Mouse (Mus musculus): ENCODE measurements at regions not wholly inside any gene's neighbourhood (a gene's known extent, or its start where the extent isn't known, plus 50 kb on each side); places are given as distances from the start of the nearest gene placed in this dataset.

DNA sequence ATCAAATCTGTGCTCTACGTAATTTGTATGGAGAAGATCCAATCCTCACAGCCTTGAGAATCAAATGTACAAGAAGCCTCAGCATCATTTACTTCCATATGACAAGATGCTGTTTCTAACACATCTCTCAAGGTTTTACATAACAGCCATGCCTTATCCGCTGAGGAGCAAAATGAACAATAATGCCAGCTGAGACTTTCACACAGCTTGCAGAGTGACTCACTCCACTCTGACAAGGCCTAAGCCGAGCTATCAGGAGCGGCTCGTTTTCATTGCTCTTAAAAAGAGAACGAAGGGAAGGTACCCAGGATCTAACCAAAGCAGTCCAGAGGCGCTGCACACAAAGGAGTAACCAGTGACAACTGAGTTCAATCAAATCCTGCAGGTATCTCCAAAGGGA is 803.5 kb downstream of the Efna5 start:
- Histone ChIP-seq H3K4me1 (replicated peaks; ENCODE audit: control insufficient read depth, insufficient read depth, low read length) (peaks cover 4% of the 10 kb centered on the region; the same call in 1 of the 2 replicates), H3K4me2 (ENCODE audit: low read length) (no peak overlapping the region), H3K27ac (ENCODE audit: low read length) (no peak overlapping the region), H3K36me3 (ENCODE audit: control insufficient read depth, insufficient read depth) (no peaks in the 10 kb centered on the region), H3K9ac (replicated peaks; ENCODE audit: low read depth, low read length) (no peak overlapping the region), H3K4me3 (replicated peaks; ENCODE audit: low read length) (no peak overlapping the region), H3K9me3 (ENCODE audit: control insufficient read depth, low read length) (no peaks in the 10 kb centered on the region), H3K27me3 (replicated peaks; ENCODE audit: control insufficient read depth, insufficient read depth, low read length) (no peaks in the 10 kb centered on the region)
- peak; percentile 63 for ATAC-seq
- WGBS, result 36% methylated on average over 7 of the region's 7 CpGs

DNA sequence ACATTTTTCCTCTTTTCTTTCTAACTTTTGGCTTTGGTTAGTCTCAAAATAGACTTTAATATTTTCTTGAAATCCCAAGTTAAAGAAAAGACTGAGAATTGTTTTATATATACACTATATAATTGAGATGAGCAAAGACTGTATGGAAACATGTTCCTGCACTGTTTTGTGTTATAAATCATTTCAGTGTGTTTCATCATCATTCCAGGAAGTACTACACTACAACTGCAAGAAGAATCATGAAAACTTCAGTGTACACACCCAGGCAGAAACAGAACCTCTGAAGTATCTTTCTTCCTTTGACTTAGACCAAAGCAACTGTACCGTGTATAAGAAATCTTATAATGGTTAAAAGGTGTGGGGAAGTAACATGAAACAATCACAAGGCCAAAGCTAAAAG is 816.2 kb downstream of the Efna5 start:
- no peak overlapping the region for H3K4me3 ChIP-seq (replicated peaks; ENCODE audit: low read length)
- no peaks in the 10 kb centered on the region for H3K36me3 ChIP-seq (ENCODE audit: control insufficient read depth, insufficient read depth)
- 78% methylated on average over 1 of the region's 1 CpGs for WGBS
- H3K4me2 ChIP-seq (ENCODE audit: low read length), result no peak overlapping the region
- H3K27ac ChIP-seq (ENCODE audit: low read length), result no peak overlapping the region
- H3K4me1 ChIP-seq (replicated peaks; ENCODE audit: control insufficient read depth, insufficient read depth, low read length), result no peaks in the 10 kb centered on the region
- no peak for ATAC-seq
- H3K9me3 ChIP-seq (ENCODE audit: control insufficient read depth, low read length), result no peaks in the 10 kb centered on the region
- H3K9ac ChIP-seq (replicated peaks; ENCODE audit: low read depth, low read length), result no peak overlapping the region
- no peaks in the 10 kb centered on the region for H3K27me3 ChIP-seq (replicated peaks; ENCODE audit: control insufficient read depth, insufficient read depth, low read length)

DNA sequence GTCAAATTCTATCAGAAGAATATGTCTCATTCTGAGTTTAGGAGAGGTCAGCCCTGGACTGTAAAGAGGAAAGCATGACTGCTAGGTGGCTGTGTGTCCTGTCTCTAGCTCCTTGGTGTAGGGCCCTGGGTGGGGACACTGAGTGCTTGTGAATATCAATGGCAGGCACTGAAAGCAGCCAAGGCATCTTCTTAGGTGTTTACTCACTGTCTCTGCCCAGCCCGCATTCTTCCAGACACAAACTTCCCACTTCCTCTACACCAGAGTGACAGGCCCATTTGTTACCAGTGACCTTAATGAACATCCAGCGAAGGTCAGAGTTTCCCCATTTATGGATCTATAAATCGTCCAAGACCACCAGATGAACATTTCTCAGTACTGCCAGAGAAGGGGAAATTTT is 823.1 kb downstream of the Efna5 start:
- Histone ChIP-seq H3K9me3 (ENCODE audit: control insufficient read depth, low read length) (no peaks in the 10 kb centered on the region), H3K36me3 (ENCODE audit: control insufficient read depth, insufficient read depth) (no peaks in the 10 kb centered on the region), H3K27me3 (replicated peaks; ENCODE audit: control insufficient read depth, insufficient read depth, low read length) (no peaks in the 10 kb centered on the region), H3K4me1 (replicated peaks; ENCODE audit: control insufficient read depth, insufficient read depth, low read length) (no peaks in the 10 kb centered on the region), H3K4me3 (replicated peaks; ENCODE audit: low read length) (no peak overlapping the region), H3K9ac (replicated peaks; ENCODE audit: low read depth, low read length) (no peak overlapping the region), H3K4me2 (ENCODE audit: low read length) (no peak overlapping the region), H3K27ac (ENCODE audit: low read length) (no peak overlapping the region)
- ATAC-seq, result no peak
- WGBS, result 75% methylated on average over 3 of the region's 3 CpGs

DNA sequence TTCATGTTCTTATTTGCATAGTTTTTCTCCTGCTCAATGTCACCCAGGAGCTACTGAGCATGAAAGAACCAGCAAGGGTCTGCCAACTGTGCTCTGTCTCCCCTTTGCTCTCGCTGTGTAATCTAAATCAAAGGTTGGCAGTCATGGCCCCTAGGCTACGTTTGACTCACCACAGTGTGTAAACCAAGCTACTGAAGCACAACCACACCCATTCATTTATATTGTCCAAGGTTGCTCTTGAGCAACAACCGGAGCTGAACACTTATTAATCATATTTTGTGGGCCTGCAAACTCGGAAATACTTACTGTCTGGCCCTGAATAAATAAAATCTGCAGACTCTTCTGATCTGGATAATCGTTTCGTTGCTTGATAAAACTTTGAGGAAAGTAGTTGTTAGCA is 826.3 kb downstream of the Efna5 start:
- WGBS, result 67% methylated on average over 6 of the region's 6 CpGs

DNA sequence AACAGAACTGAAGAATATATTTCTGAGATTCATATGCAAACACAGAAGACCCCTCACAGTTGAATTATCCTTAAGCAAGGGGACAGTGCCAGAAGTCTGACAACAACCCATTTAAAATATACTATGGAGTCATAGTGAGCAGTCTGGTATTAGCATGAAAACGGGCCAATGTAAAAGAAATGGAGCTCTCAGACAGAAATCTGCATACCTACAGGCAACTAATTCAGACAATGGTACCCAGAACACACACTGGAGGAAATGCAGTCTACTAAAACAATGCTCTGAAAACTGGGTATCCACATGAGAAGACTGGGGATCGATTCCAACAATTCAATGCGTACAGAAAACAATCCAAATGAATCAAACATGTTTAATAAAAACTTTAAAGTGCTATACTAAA is 832.1 kb downstream of the Efna5 start:
- H3K4me1 ChIP-seq (replicated peaks; ENCODE audit: control insufficient read depth, insufficient read depth, low read length), result no peaks in the 10 kb centered on the region
- H3K36me3 ChIP-seq (ENCODE audit: control insufficient read depth, insufficient read depth), result no peaks in the 10 kb centered on the region
- whole genome bisulfite sequencing, result 56% methylated on average over 3 of the region's 3 CpGs
- no peak overlapping the region for H3K4me3 ChIP-seq (replicated peaks; ENCODE audit: low read length)
- no peak for ATAC-seq
- no peaks in the 10 kb centered on the region for H3K27me3 ChIP-seq (replicated peaks; ENCODE audit: control insufficient read depth, insufficient read depth, low read length)
- no peak overlapping the region for H3K27ac ChIP-seq (ENCODE audit: low read length)
- H3K9ac ChIP-seq (replicated peaks; ENCODE audit: low read depth, low read length), result no peak overlapping the region
- no peak overlapping the region for H3K4me2 ChIP-seq (ENCODE audit: low read length)
- H3K9me3 ChIP-seq (ENCODE audit: control insufficient read depth, low read length), result no peaks in the 10 kb centered on the region

More for the DNA sequence above, 826.3 kb downstream of the Efna5 start:
- Histone ChIP-seq H3K27me3 (replicated peaks; ENCODE audit: control insufficient read depth, insufficient read depth, low read length) (no peaks in the 10 kb centered on the region), H3K36me3 (ENCODE audit: control insufficient read depth, insufficient read depth) (no peaks in the 10 kb centered on the region), H3K4me1 (replicated peaks; ENCODE audit: control insufficient read depth, insufficient read depth, low read length) (no peaks in the 10 kb centered on the region), H3K27ac (ENCODE audit: low read length) (no peak overlapping the region), H3K4me2 (ENCODE audit: low read length) (no peak overlapping the region), H3K9ac (replicated peaks; ENCODE audit: low read depth, low read length) (no peak overlapping the region), H3K4me3 (replicated peaks; ENCODE audit: low read length) (no peak overlapping the region), H3K9me3 (ENCODE audit: control insufficient read depth, low read length) (no peaks in the 10 kb centered on the region)
- no peak for ATAC-seq

DNA sequence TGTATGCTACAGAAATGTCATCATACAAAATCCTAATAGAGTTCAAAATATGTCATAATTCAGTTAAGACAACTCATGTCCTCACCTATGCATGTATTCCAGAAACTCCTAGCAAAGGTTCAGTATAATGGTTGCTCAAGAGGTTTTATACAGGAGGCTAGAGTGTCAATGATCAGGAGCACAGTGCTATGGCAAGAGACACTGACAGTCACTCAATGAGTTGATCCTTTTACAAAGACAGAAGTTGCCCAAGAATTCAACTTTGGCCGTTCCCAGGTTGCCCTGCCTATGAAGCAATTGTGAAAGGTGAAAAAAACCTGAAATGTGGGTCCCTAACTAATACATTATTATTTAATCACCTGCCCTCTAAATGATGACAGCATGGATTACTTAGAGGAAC is 850.5 kb downstream of the Efna5 start:
- Histone ChIP-seq H3K27ac (ENCODE audit: low read length) (no peak overlapping the region), H3K36me3 (ENCODE audit: control insufficient read depth, insufficient read depth) (no peaks in the 10 kb centered on the region), H3K4me1 (replicated peaks; ENCODE audit: control insufficient read depth, insufficient read depth, low read length) (no peaks in the 10 kb centered on the region), H3K4me3 (replicated peaks; ENCODE audit: low read length) (no peak overlapping the region), H3K9me3 (ENCODE audit: control insufficient read depth, low read length) (no peaks in the 10 kb centered on the region), H3K4me2 (ENCODE audit: low read length) (no peak overlapping the region), H3K9ac (replicated peaks; ENCODE audit: low read depth, low read length) (no peak overlapping the region), H3K27me3 (replicated peaks; ENCODE audit: control insufficient read depth, insufficient read depth, low read length) (no peaks in the 10 kb centered on the region)
- no peak for ATAC-seq
- WGBS, result 56% methylated on average over 1 of the region's 1 CpGs
